Mouse (Mus musculus) gastrocnemius, postnatal 14 days (tissue): Measurements from ENCODE around the gene Vps13c. TPM values are rescaled to one million over a fixed set of nuclear protein-coding genes. Genes with fewer than 3 reads are reported as not detected.

Experiments used
- DNase-seq: peaks from one replicate; pipeline ENCODE4 v3.0.0; 2021; ENCODE audit warnings: mixed read lengths
- intact Hi-C: fragments of 180-260 bp; cut with DNase I; formaldehyde crosslinking; loops from one replicate; pipeline ENCODE4 v1.15.1; 2025; ENCODE audit warnings: low total_unique reads
- total RNA-seq, 2 experiments: library from RNA; stranded (reverse); gene quantifications; 2 replicates each; pipeline ENCODE4 v1.2.3; 2021

The Vps13c gene
- total RNA-seq, 2 experiments from 2014 or later, result 21.0 to 22.8 TPM

GRCm38 (mm10) chr9:67828182-67828581 is 12.0 kb upstream of the Vps13c start:
- intact Hi-C loops, result loop anchor here (10.0 kb wide), 1 partner anchor 57 kb away; no protein-coding TSS in a partner anchor
- peak; percentile 47 for DNase-seq

GRCm38 (mm10) chr9:67830411-67831358 is 9.5 kb upstream of the Vps13c start:
- intact Hi-C loops, result no loop called here
- DNase-seq, result peak; percentile 44

GRCm38 (mm10) chr9:67831359-67832045 is 8.7 kb upstream of the Vps13c start:
- intact Hi-C loops, result no loop called here
- peak; percentile 27 for DNase-seq

- DNase-seq, result peak; percentile 60
- intact Hi-C loops, result no loop called here
These were observed 8.1 kb upstream of the Vps13c start, which contains the start of gene C2cd4a for GRCm38 (mm10) chr9:67832046-67832605. TSS of gene C2cd4a (minus strand) at chr9:67832330.

GRCm38 (mm10) chr9:67834535-67834934 is 5.7 kb upstream of the Vps13c start:
- DNase-seq, result no peak
- intact Hi-C loops, result no loop called here

- intact Hi-C loops, result no loop called here
- DNase-seq, result no peak
These were observed 2.9 kb upstream of the Vps13c start for GRCm38 (mm10) chr9:67837311-67837710.

- intact Hi-C loops, result loop anchor here (5.0 kb wide), 1 partner anchor 35 kb away; no protein-coding TSS in a partner anchor
- DNase-seq, result no peak
These were observed 2.6 kb downstream of the Vps13c start for GRCm38 (mm10) chr9:67842797-67843196.

GRCm38 (mm10) chr9:67845012-67845411 is 4.8 kb downstream of the Vps13c start:
- intact Hi-C loops, result no loop called here
- DNase-seq, result no peak

- intact Hi-C loops, result no loop called here
- DNase-seq, result no peak
These were observed 5.5 kb downstream of the Vps13c start for GRCm38 (mm10) chr9:67845648-67846047.

- intact Hi-C loops, result no loop called here
- no peak for DNase-seq
These were observed 5.9 kb downstream of the Vps13c start for GRCm38 (mm10) chr9:67846089-67846488.

GRCm38 (mm10) chr9:67847606-67848005 is 7.4 kb downstream of the Vps13c start:
- intact Hi-C loops, result no loop called here
- no peak for DNase-seq

GRCm38 (mm10) chr9:67849397-67849796 is 9.2 kb downstream of the Vps13c start:
- intact Hi-C loops, result no loop called here
- DNase-seq, result no peak

GRCm38 (mm10) chr9:67849846-67850245 is 9.7 kb downstream of the Vps13c start:
- DNase-seq, result no peak
- intact Hi-C loops, result no loop called here

GRCm38 (mm10) chr9:67851150-67851549 is 11.0 kb downstream of the Vps13c start:
- DNase-seq, result peak; percentile 8
- intact Hi-C loops, result no loop called here

GRCm38 (mm10) chr9:67860273-67860672 is 20.1 kb downstream of the Vps13c start:
- intact Hi-C loops, result no loop called here
- DNase-seq, result no peak

GRCm38 (mm10) chr9:67863332-67863731 is 23.1 kb downstream of the Vps13c start:
- no peak for DNase-seq
- intact Hi-C loops, result no loop called here

GRCm38 (mm10) chr9:67864011-67864410 is 23.8 kb downstream of the Vps13c start:
- no peak for DNase-seq

GRCm38 (mm10) chr9:67865411-67865810 is 25.2 kb downstream of the Vps13c start:
- intact Hi-C loops, result no loop called here
- no peak for DNase-seq

More at GRCm38 (mm10) chr9:67864011-67864410, 23.8 kb downstream of the Vps13c start:
- intact Hi-C loops, result no loop called here

- no peak for DNase-seq
- intact Hi-C loops, result no loop called here
These were observed 27.2 kb downstream of the Vps13c start for GRCm38 (mm10) chr9:67867411-67867810.
